Mouse (Mus musculus) natural killer cell, adult 2 months (primary cell): Measurements from ENCODE around the gene Gm49358.

Experiments used
- DNase-seq, 2 experiments: peaks; one replicate each; pipeline ENCODE4 v3.0.0; 2022; ENCODE audit warnings: low spot score in 2 of 2

Gene Gm49358

GRCm38 (mm10) chr10:86778398-86779116 lies 14.8 kb downstream of the Gm49358 start, which contains the start of gene Nt5dc3:
TSS of gene Nt5dc3 (plus strand) at chr10:86779005.
- peak; percentile 98 to 99 for DNase-seq

- DNase-seq = no peak
Observed at GRCm38 (mm10) chr10:86779117-86779755, 15.5 kb downstream of the Gm49358 start.

- no peak for DNase-seq
Observed at GRCm38 (mm10) chr10:86779816-86780500, 16.2 kb downstream of the Gm49358 start.

GRCm38 (mm10) chr10:86781641-86782040 lies 17.9 kb downstream of the Gm49358 start:
- DNase-seq = no peak

DNA sequence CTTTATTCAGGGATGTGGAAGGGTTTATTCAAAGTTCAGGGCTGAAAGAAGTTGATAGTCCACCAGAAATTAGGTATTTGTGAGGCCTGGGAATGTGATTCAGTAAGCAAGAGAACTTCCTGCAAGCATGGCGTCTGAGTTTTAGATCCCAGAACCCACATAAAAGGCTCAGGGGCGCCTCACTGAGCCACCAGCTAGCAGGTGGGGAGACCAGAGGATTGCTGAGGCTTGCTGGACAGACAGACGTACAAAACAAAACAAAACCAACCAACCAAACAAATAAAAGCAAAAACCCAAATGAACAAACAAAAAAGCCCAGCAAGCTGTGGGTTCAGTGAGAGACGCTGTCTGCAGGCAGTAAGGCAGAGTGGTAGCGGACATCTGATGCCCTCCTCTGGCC lies 18.9 kb downstream of the Gm49358 start:
- no peak for DNase-seq

DNA sequence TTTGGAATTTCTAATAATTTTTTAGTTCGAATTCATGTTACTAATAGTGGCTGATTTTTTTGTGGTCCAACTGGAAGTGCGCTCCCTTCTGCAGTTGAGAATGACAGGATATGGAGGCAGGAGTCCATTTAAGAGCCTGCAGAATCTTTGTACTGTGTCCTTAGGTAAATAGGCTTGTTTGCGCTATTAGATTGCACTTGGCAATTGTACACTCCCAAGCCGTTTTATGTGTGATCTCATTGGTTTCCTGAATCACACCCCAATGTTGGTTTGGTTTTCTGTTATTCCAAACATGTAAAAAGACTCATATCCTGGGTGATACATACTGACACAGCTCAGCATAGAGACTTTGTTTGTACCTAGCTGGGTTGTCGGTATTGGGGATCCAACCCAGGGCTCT lies 19.8 kb downstream of the Gm49358 start:
- no peak for DNase-seq

- no peak for DNase-seq
Observed at GRCm38 (mm10) chr10:86784126-86784675, 20.4 kb downstream of the Gm49358 start.

GRCm38 (mm10) chr10:86785396-86785795 lies 21.6 kb downstream of the Gm49358 start:
- no peak for DNase-seq

GRCm38 (mm10) chr10:86786083-86786482 lies 22.3 kb downstream of the Gm49358 start:
- no peak for DNase-seq

GRCm38 (mm10) chr10:86788193-86788592 lies 24.4 kb downstream of the Gm49358 start:
- no peak for DNase-seq

DNA sequence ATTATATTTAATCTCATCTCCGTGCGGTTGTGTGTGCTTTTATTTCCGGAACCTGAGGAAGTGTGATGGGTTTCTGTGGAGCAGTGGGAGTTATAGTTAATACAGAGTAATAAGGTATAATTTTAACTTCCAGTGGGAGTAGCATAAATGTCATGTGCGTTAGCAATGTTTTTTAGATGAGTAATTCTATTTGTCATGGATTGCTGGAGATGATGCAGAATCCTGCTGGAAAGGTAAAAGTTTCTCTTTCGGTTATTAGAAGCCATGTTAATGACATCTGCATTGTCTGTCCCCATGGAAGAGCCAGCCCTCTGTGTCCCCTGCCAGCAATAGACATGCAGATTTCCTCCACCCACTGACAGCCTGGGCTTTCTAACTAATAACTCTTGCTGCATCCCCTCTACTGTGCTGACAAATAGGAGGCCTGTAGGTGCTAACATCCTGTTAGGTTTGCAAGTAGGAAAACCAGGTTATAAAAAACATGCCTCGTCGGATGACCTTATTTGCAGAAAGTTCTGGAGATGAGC lies 25.4 kb downstream of the Gm49358 start:
- no peak for DNase-seq

DNA sequence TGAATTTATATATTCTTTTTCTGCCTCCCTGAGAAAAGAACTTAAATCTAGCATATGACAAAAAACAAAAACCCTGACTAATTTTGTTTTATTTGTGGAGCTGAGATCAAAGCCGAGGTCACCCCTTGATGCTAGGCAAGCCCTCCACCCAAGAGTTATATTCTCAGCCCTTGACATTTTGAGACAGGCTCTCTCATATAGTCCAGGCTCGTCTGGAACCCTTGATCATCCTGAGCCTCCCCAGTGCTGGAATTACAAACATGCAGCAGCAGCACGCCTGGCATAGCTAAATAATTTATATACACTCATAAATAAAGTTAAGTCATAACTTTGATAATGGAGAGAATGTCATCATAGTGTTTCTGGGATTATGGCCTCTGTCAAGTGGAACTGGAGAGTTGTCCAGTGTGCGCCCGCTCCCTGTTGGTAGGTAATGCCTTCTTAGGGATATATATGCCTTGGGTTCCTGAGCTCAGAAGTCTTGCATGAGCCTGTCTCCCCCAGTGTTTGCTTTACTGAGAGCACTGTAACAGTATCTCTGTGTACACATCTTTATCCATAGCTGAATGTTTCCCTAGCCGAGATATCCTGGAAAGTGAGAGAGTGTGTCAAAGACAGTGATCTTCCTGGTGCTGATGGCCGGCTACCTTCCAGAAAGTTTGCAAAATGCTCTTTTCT lies 27.9 kb downstream of the Gm49358 start:
- DNase-seq = no peak

GRCm38 (mm10) chr10:86793509-86793951 lies 29.8 kb downstream of the Gm49358 start:
- DNase-seq = no peak

DNA sequence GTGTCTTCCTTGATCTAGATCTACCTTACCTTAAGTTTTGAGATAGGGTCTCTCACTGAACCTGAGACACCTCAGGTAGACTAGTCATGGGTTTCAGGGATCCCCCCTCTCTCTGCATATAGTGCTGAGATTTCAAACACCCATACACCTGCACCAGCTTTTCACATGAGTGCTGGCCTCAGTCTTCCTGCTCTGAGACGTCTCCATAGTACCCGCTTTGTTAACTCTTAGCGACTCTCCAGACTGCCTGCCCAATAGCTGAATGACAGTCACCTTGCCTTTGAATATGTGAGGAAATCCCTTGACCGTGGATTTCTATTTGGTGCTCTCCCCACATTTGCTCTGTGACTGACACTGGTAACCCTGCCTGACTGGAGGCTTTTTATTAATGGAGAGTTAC lies 30.4 kb downstream of the Gm49358 start:
- no peak for DNase-seq

GRCm38 (mm10) chr10:86794794-86795535 lies 31.2 kb downstream of the Gm49358 start:
- no peak for DNase-seq

GRCm38 (mm10) chr10:86796073-86796741 lies 32.4 kb downstream of the Gm49358 start:
- no peak for DNase-seq

- no peak for DNase-seq
Observed at GRCm38 (mm10) chr10:86807362-86807761, 43.6 kb downstream of the Gm49358 start.

- DNase-seq = no peak
Observed at GRCm38 (mm10) chr10:86808013-86808758, 44.4 kb downstream of the Gm49358 start.

- no peak for DNase-seq
Observed at GRCm38 (mm10) chr10:86810000-86810399, 46.2 kb downstream of the Gm49358 start.

- no peak for DNase-seq
Observed at GRCm38 (mm10) chr10:86810612-86811011, 46.8 kb downstream of the Gm49358 start.
